Mouse (Mus musculus) forebrain, postnatal 0 days (tissue): Measurements from ENCODE around the gene Eef1akmt1. TPM values are rescaled to one million over a fixed set of nuclear protein-coding genes. Genes with fewer than 3 reads are reported as not detected.

Source experiments
- ATAC-seq: fragments of 200-750 bp; cut with Nextera tagmentation; 2 replicates; pipeline ENCODE4 v1.8.0; 2017; ENCODE audit warnings: mild to moderate bottlenecking, moderate library complexity
- DNase-seq: peaks from one replicate; pipeline ENCODE4 v3.0.0-alpha.2; 2015
- H3K27ac ChIP-seq: fragments of 300-500 bp; sonication (generic); 2 replicates; pipeline ENCODE4 v1.5.1; 2014; ENCODE audit warnings: low read depth, mild to moderate bottlenecking, antibody characterized with exemption, low read length, moderate library complexity, mixed read lengths
- H3K27me3 ChIP-seq: fragments of 300-500 bp; sonication (generic); 2 replicates; pipeline ENCODE4 v1.6.1; 2014; ENCODE audit warnings: mild to moderate bottlenecking, low read length, mixed read lengths; ENCODE audit not compliant: insufficient read depth
- H3K36me3 ChIP-seq: fragments of 300-500 bp; sonication (generic); 2 replicates; pipeline ENCODE4 v1.6.1; 2014; ENCODE audit warnings: mild to moderate bottlenecking, moderate library complexity; ENCODE audit not compliant: insufficient read depth
- H3K4me1 ChIP-seq: fragments of 300-500 bp; sonication (generic); 2 replicates; pipeline ENCODE4 v1.6.1; 2014; ENCODE audit warnings: antibody characterized with exemption; ENCODE audit not compliant: insufficient read depth
- H3K4me2 ChIP-seq: fragments of 300-500 bp; sonication (generic); 2 replicates; pipeline ENCODE4 v1.6.1; 2014; ENCODE audit warnings: low read depth, mild to moderate bottlenecking, moderate library complexity
- H3K4me3 ChIP-seq: fragments of 300-500 bp; sonication (generic); 2 replicates; pipeline ENCODE4 v1.5.1; 2014; ENCODE audit warnings: low read depth, low read length, mixed read lengths
- H3K9ac ChIP-seq: fragments of 300-500 bp; sonication (generic); 2 replicates; pipeline ENCODE4 v1.6.1; 2014; ENCODE audit warnings: mild to moderate bottlenecking
- H3K9me3 ChIP-seq: fragments of 300-500 bp; sonication (generic); 2 replicates; pipeline ENCODE4 v1.6.1; 2016; ENCODE audit warnings: low read length
- CTCF ChIP-seq: sonication (generic); IDR thresholded peaks from 2 replicates; pipeline ENCODE4 v1.5.1; 2016; ENCODE audit warnings: antibody characterized with exemption, control low read depth, low read depth
- WGBS: fragments of 180-500 bp; shearing (Covaris S2); extraction: QIAGEN DNeasy Blood & Tissue Kit; methylation state at CpG from one replicate; pipeline ENCODE4 v1.1.7; 2014; 5-methylcytosine and 5-hydroxymethylcytosine counted together
- polyA plus RNA-seq: library from polyadenylated mRNA; unstranded; fragments of >200 nt; fragmentation: Nextera tagmentation; extraction: Ambion mirVana; gene quantifications from 2 replicates; pipeline ENCODE4 v1.2.1, GENCODE M21; 2015
- total RNA-seq: library from RNA; depleted of rRNA; stranded (reverse); fragments of >200 nt; gene quantifications from 2 replicates; pipeline ENCODE4 v1.2.3, GENCODE M21; 2014

Eef1akmt1 gene
- total and polyA plus RNA-seq, 2 experiments from 2014 or later = 45.7 to 82.9 TPM

DNA sequence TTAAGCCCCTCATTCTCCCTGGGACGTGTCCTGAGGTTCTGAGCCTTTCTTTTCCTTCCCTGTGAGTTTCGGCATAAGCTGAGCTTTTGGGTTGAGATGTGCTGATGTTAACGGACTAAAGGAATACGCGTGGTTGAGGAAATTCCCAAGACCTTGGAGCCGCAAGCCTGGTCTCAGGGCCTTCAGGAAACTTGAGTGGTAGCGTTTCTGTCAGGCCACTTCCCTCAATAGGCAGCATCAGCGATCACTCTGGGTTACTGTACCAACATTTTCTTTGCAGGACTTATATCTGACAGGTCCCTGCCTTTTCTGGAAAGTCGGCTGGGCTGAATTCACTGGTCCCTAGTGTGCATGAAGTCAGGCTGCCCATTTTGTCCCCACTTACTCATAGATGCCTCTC is 34.6 kb downstream of the Eef1akmt1 start:
- Histone ChIP-seq H3K9me3 (no peaks in the 10 kb centered on the region), H3K4me3 (no peak overlapping the region), H3K27me3 (no peaks in the 10 kb centered on the region), H3K27ac (no peak overlapping the region), H3K4me1 (peaks cover 30% of the 10 kb centered on the region), H3K4me2 (no peak overlapping the region), H3K36me3 (peaks cover 5% of the 10 kb centered on the region), H3K9ac (no peak overlapping the region)
- DNase-seq = no peak
- no peak for ATAC-seq
- 34% methylated on average over 9 of the region's 9 CpGs for WGBS
- TF ChIP-seq CTCF = no peak

DNA sequence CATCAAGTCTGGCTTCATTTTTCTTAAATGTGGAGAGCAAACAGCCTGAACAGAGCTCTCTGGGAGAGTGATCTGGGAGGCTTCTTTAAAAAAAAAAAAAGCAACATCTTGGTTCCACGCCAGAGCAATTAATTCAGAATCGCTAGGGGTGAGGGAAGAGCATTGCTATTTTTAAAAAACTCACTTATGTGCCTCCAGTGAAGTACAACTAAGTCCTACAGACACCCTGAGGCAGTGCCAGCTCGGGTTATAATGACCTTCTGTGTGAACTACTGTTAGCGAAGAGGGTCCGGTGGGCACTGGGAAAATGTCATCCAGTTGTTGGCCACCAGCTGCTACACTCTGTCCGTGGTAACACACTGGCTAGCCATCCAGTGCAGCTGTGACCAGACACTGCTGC is 35.8 kb downstream of the Eef1akmt1 start:
- no peak overlapping the region for H3K4me2 ChIP-seq
- 0 out of 2 replicates have a peak overlapping the region, but pooled peaks have one; percentile 10 for H3K27ac ChIP-seq
- 24% methylated on average over 6 of the region's 6 CpGs for WGBS
- peaks cover 30% of the 10 kb centered on the region for H3K4me1 ChIP-seq
- peaks cover 5% of the 10 kb centered on the region for H3K36me3 ChIP-seq
- no peaks in the 10 kb centered on the region for H3K9me3 ChIP-seq
- ATAC-seq = peak; percentile 51
- DNase-seq = peak; percentile 68
- no peak overlapping the region for H3K9ac ChIP-seq
- no peaks in the 10 kb centered on the region for H3K27me3 ChIP-seq
- H3K4me3 ChIP-seq = no peak overlapping the region
- TF ChIP-seq CTCF = no peak

DNA sequence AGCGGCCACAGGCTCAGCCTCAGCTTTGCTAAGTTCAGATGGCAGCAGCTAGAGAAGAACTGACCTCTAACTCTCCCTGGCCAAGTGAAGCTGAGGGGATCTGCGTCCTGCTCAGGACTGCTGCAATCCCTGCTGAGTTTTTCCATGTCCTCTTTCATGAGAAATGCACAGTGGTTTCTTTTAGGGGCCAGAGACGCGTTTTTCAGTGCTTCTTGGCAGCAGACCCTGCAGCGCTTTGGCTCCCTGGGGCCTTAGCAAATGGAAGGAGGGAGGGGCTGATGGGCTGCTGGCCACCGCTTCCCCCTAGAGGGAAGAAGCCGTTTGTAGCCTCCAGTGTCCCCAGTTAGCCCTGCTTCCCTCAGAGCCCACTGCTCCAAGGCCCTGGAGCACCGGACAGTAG is 36.5 kb downstream of the Eef1akmt1 start:
- peak; percentile 30; the same call in 1 of the 2 replicates for ATAC-seq
- WGBS = 14% methylated on average over 8 of the region's 8 CpGs
- Histone ChIP-seq H3K9me3 (no peaks in the 10 kb centered on the region), H3K4me2 (0 out of 2 replicates have a peak overlapping the region, but pooled peaks have one; percentile 19), H3K27ac (peak overlapping the region; percentile 50), H3K4me3 (no peak overlapping the region), H3K4me1 (peaks cover 30% of the 10 kb centered on the region), H3K9ac (no peak overlapping the region), H3K36me3 (peaks cover 5% of the 10 kb centered on the region), H3K27me3 (no peaks in the 10 kb centered on the region)
- TF ChIP-seq CTCF = no peak
- peak; percentile 66 for DNase-seq

DNA sequence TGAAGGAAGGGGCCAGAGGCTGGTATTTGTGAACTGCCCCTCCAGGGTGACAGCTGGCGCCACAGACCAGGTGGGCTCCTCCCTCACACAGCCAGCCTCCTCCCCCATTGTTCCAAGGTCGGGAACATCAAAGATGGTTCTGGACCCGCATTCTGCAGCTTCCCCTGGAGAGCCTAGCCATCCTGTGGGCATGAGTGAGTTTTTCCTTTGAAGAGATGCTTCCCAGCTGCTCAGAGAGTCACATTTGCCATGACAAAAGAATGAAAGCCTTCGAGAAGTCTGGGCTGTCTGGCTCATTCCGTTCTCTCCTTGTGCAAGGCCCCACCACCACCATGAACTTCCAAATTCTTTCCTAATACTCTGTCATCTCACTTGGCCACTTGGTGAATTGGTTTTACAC is 37.1 kb downstream of the Eef1akmt1 start:
- Histone ChIP-seq H3K4me2 (no peak overlapping the region), H3K27ac (peak overlapping the region; percentile 50), H3K36me3 (peaks cover 5% of the 10 kb centered on the region), H3K27me3 (no peaks in the 10 kb centered on the region), H3K4me3 (no peak overlapping the region), H3K4me1 (peaks cover 33% of the 10 kb centered on the region), H3K9me3 (no peaks in the 10 kb centered on the region), H3K9ac (no peak overlapping the region; the same call in 1 of the 2 replicates)
- DNase-seq = no peak
- no peak for ATAC-seq
- TF ChIP-seq CTCF = no peak
- 14% methylated on average over 5 of the region's 5 CpGs for WGBS

DNA sequence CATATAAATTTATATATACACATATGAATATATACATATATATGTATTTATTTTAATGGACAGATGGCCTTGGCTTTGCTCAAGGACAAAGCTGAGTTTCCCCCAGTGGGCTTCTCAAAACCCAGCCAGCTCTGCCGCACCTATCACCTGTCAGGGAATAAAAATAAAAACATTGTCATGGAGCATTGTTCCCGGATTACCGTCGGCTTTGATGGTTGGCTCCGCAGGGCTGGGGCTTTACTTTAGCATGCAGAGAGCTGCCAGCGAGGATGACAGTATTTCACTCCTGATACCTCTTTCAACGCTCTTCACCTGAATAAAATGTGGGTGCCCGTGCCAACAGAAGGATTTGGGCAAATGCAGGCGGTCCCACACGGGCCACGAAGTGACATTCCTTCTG is 37.6 kb downstream of the Eef1akmt1 start:
- Histone ChIP-seq H3K36me3 (peaks cover 5% of the 10 kb centered on the region), H3K27ac (no peak overlapping the region), H3K4me1 (peaks cover 33% of the 10 kb centered on the region), H3K4me3 (no peak overlapping the region), H3K4me2 (no peak overlapping the region), H3K9me3 (no peaks in the 10 kb centered on the region), H3K9ac (no peak overlapping the region; the same call in 1 of the 2 replicates), H3K27me3 (no peaks in the 10 kb centered on the region)
- 25% methylated on average over 11 of the region's 11 CpGs for WGBS
- no peak for TF ChIP-seq CTCF
- DNase-seq = no peak
- no peak for ATAC-seq

DNA sequence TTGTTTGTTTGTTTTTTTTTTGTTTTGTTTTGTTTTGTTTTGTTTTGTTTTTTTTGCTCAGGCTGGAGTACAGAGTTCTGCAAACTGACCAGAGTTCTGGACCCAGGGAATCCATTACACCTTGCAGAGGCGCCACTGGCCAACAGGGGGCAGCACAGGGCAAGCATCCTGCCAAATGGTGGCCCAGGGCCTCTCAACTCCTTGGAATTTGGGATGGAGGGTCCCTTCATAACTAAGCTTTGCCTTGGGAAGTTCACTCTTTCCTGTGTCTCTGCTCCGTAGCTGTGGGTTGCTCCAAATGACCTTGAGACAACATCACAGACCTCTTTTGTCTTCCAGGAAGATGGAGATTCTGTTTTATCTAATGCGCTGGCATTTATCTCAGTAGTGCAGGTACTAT is 38.2 kb downstream of the Eef1akmt1 start:
- no peak for ATAC-seq
- Histone ChIP-seq H3K27me3 (no peaks in the 10 kb centered on the region), H3K4me2 (no peak overlapping the region), H3K9me3 (no peaks in the 10 kb centered on the region), H3K4me1 (peaks cover 33% of the 10 kb centered on the region), H3K36me3 (peaks cover 5% of the 10 kb centered on the region), H3K9ac (no peak overlapping the region), H3K27ac (no peak overlapping the region), H3K4me3 (no peak overlapping the region)
- peak; percentile 38 for DNase-seq
- TF ChIP-seq CTCF = peak; percentile 71
- 46% methylated on average over 3 of the region's 3 CpGs for WGBS

DNA sequence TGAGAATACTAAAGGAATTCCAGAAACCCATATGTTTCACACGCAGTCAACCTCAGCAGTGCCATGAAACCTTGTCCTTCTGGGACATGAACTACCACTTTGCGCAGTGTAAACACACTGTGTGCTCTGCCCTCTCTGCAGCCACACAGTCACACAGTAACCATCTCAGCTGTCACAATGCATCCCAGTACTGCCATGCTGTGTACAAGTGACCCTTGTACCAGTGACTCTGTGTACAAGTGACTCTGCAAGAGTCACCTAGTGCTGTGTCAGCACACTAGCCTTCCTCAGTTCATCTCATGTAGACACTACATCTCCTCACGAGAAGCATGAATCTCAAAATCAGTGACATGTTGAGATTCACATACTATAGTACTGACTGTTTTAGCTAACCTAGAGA is 38.8 kb downstream of the Eef1akmt1 start:
- peaks cover 29% of the 10 kb centered on the region for H3K4me1 ChIP-seq
- no peak overlapping the region for H3K4me2 ChIP-seq
- H3K27ac ChIP-seq = no peak overlapping the region
- ATAC-seq (no peak), DNase-seq (no peak)
- H3K9me3 ChIP-seq = no peaks in the 10 kb centered on the region
- H3K9ac ChIP-seq = no peak overlapping the region
- no peak overlapping the region for H3K4me3 ChIP-seq
- TF ChIP-seq CTCF = no peak
- no peaks in the 10 kb centered on the region for H3K27me3 ChIP-seq
- peaks cover 5% of the 10 kb centered on the region for H3K36me3 ChIP-seq
- 90% methylated on average over 3 of the region's 3 CpGs for WGBS
